Mouse (Mus musculus) megakaryocyte, embryonic 14.5 days (primary cell): ENCODE measurements around the gene Dock4. TPM values are rescaled to one million over a fixed set of nuclear protein-coding genes. Genes with fewer than 3 reads are reported as not detected.

Experiments
- H3K27me3 ChIP-seq: replicated peaks from 2 replicates; pipeline ENCODE3; 2012; ENCODE audit warnings: inconsistent platforms
- H3K36me3 ChIP-seq: replicated peaks from 2 replicates; pipeline ENCODE3; 2012; ENCODE audit warnings: low read length, inconsistent platforms, mixed read lengths
- H3K4me1 ChIP-seq: 2 replicates; pipeline ENCODE4 v1.6.1; 2012; ENCODE audit warnings: inconsistent platforms
- H3K4me3 ChIP-seq: replicated peaks from 2 replicates; pipeline ENCODE3; 2012; ENCODE audit warnings: moderate library complexity, mild to moderate bottlenecking, inconsistent platforms
- H3K9me3 ChIP-seq: 2 replicates; pipeline ENCODE4 v1.6.1; 2012; ENCODE audit warnings: inconsistent platforms
- FLI1 ChIP-seq: IDR thresholded peaks from 2 replicates; pipeline ENCODE4 v1.6.1; 2012; ENCODE audit warnings: low read length, inconsistent platforms, mixed read lengths
- GATA1 ChIP-seq: IDR thresholded peaks from 3 replicates; pipeline ENCODE4 v1.6.1; 2012; ENCODE audit warnings: mixed read lengths, low read length, inconsistent platforms, borderline replicate concordance
- polyA plus RNA-seq: library from polyadenylated mRNA; stranded (reverse); fragments of >175 nt; gene quantifications from 2 replicates; pipeline ENCODE4 v1.2.3, GENCODE M21; 2012; ENCODE audit warnings: low replicate concordance; ENCODE audit not compliant: insufficient read depth

Dock4 gene
- polyA plus RNA-seq, 1 experiment, result 0.13 TPM

GRCm38 (mm10) chr12:40824251-40824650, 378.5 kb downstream of the Dock4 start:
- no peak overlapping the region for H3K4me3 ChIP-seq
- no peaks in the 10 kb centered on the region for H3K9me3 ChIP-seq
- no peaks in the 10 kb centered on the region for H3K27me3 ChIP-seq
- no peaks in the 10 kb centered on the region for H3K36me3 ChIP-seq
- TF ChIP-seq FLI1, result no peak
- TF ChIP-seq GATA1, result no peak
- H3K4me1 ChIP-seq, result no peaks in the 10 kb centered on the region

- TF ChIP-seq GATA1 (no peak), FLI1 (no peak)
- no peaks in the 10 kb centered on the region for H3K36me3 ChIP-seq
- no peaks in the 10 kb centered on the region for H3K4me1 ChIP-seq
- no peaks in the 10 kb centered on the region for H3K27me3 ChIP-seq
- no peaks in the 10 kb centered on the region for H3K9me3 ChIP-seq
- no peak overlapping the region for H3K4me3 ChIP-seq
These were observed 380.2 kb downstream of the Dock4 start for GRCm38 (mm10) chr12:40825935-40826460.

- TF ChIP-seq FLI1 (no peak), GATA1 (no peak)
- no peaks in the 10 kb centered on the region for H3K36me3 ChIP-seq
- no peaks in the 10 kb centered on the region for H3K9me3 ChIP-seq
- no peak overlapping the region for H3K4me3 ChIP-seq
- no peaks in the 10 kb centered on the region for H3K27me3 ChIP-seq
- H3K4me1 ChIP-seq, result no peaks in the 10 kb centered on the region
These were observed 380.7 kb downstream of the Dock4 start for GRCm38 (mm10) chr12:40826491-40826890.

- Histone ChIP-seq H3K9me3 (no peaks in the 10 kb centered on the region), H3K36me3 (no peaks in the 10 kb centered on the region), H3K4me3 (no peak overlapping the region), H3K4me1 (no peaks in the 10 kb centered on the region), H3K27me3 (no peaks in the 10 kb centered on the region)
- no peak for TF ChIP-seq GATA1
These were observed 382.3 kb downstream of the Dock4 start for GRCm38 (mm10) chr12:40828025-40828424.

- no peak overlapping the region for H3K4me3 ChIP-seq
- no peaks in the 10 kb centered on the region for H3K27me3 ChIP-seq
- H3K9me3 ChIP-seq, result no peaks in the 10 kb centered on the region
- H3K4me1 ChIP-seq, result no peaks in the 10 kb centered on the region
- TF ChIP-seq FLI1, result no peak
- TF ChIP-seq GATA1, result no peak
- H3K36me3 ChIP-seq, result no peaks in the 10 kb centered on the region
These were observed 383.5 kb downstream of the Dock4 start for GRCm38 (mm10) chr12:40829269-40829668.

GRCm38 (mm10) chr12:40832157-40832556, 386.4 kb downstream of the Dock4 start:
- H3K27me3 ChIP-seq, result no peaks in the 10 kb centered on the region
- H3K36me3 ChIP-seq, result no peaks in the 10 kb centered on the region
- TF ChIP-seq GATA1 (no peak), FLI1 (no peak)
- no peaks in the 10 kb centered on the region for H3K9me3 ChIP-seq
- H3K4me3 ChIP-seq, result no peak overlapping the region
- no peaks in the 10 kb centered on the region for H3K4me1 ChIP-seq

GRCm38 (mm10) chr12:40836924-40837323, 391.2 kb downstream of the Dock4 start:
- H3K4me3 ChIP-seq, result no peak overlapping the region
- TF ChIP-seq FLI1, result no peak
- no peak for TF ChIP-seq GATA1
- H3K27me3 ChIP-seq, result no peaks in the 10 kb centered on the region
- no peaks in the 10 kb centered on the region; the same call in 1 of the 2 replicates for H3K4me1 ChIP-seq
- no peaks in the 10 kb centered on the region for H3K36me3 ChIP-seq
- no peaks in the 10 kb centered on the region for H3K9me3 ChIP-seq

- H3K36me3 ChIP-seq, result no peaks in the 10 kb centered on the region
- H3K4me3 ChIP-seq, result no peak overlapping the region
- H3K9me3 ChIP-seq, result no peaks in the 10 kb centered on the region
- TF ChIP-seq GATA1 (no peak), FLI1 (no peak)
- no peaks in the 10 kb centered on the region for H3K27me3 ChIP-seq
- no peaks in the 10 kb centered on the region; the same call in 1 of the 2 replicates for H3K4me1 ChIP-seq
These were observed 392.0 kb downstream of the Dock4 start for GRCm38 (mm10) chr12:40837597-40838337.

GRCm38 (mm10) chr12:40838338-40838695, 392.6 kb downstream of the Dock4 start:
- no peak overlapping the region for H3K4me3 ChIP-seq
- no peaks in the 10 kb centered on the region for H3K9me3 ChIP-seq
- TF ChIP-seq GATA1 (no peak), FLI1 (no peak)
- H3K4me1 ChIP-seq, result no peaks in the 10 kb centered on the region; the same call in 1 of the 2 replicates
- H3K27me3 ChIP-seq, result no peaks in the 10 kb centered on the region
- no peaks in the 10 kb centered on the region for H3K36me3 ChIP-seq

GRCm38 (mm10) chr12:40838940-40839339, 393.2 kb downstream of the Dock4 start:
- TF ChIP-seq GATA1 (no peak), FLI1 (no peak)
- no peaks in the 10 kb centered on the region for H3K36me3 ChIP-seq
- no peak overlapping the region for H3K4me3 ChIP-seq
- H3K4me1 ChIP-seq, result no peaks in the 10 kb centered on the region; the same call in 1 of the 2 replicates
- no peaks in the 10 kb centered on the region for H3K9me3 ChIP-seq
- H3K27me3 ChIP-seq, result no peaks in the 10 kb centered on the region
